Mouse (Mus musculus): ENCODE results near the gene Pde4dip. TPM values are rescaled to one million over a fixed set of nuclear protein-coding genes. Genes with fewer than 3 reads are reported as not detected.

Gene Pde4dip
- polyA plus RNA-seq, 1 experiment from 2014 or later = 7.1 TPM

DNA sequence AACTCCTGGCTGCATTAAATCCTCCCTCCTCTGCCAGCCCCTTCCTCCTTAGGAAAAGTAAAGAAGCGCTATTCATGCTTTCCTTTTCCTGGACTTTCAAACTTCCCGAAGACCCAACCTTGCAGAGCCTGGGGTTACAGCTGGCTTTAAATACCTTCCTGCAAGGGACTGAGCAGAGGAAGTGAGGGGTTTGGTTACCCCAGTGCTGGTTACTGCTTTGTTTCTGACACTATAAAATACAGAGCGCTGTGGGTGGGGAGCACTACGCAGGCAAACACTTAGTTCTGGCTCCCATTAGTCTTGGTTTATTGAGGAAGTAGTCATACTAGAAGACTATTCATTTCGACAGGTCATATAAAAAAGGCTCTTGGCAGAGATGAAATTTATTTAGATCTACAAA lies 128.7 kb downstream of the Pde4dip start:
- Histone ChIP-seq H3K9ac (replicated peaks; ENCODE audit: low read depth) (no peak overlapping the region), H3K4me3 (ENCODE audit: low read depth, low read length) (no peak overlapping the region), H3K4me1 (ENCODE audit: insufficient read depth, low read depth, low read length) (no peaks in the 10 kb centered on the region; the same call in 1 of the 2 replicates), H3K36me3 (ENCODE audit: insufficient read depth, low read length) (peaks cover 21% of the 10 kb centered on the region; the same call in 1 of the 2 replicates), H3K4me2 (replicated peaks; ENCODE audit: low read depth, low read length) (no peak overlapping the region), H3K27ac (ENCODE audit: low read length) (no peak overlapping the region), H3K9me3 (ENCODE audit: low read length) (no peaks in the 10 kb centered on the region), H3K27me3 (replicated peaks; ENCODE audit: insufficient read depth, low read length) (no peaks in the 10 kb centered on the region)
- 80% methylated on average over 5 of the region's 5 CpGs for WGBS
- no peak for ATAC-seq
- TF ChIP-seq EP300 (IDR thresholded peaks at IDR 0.05) = no peak
- TF ChIP-seq CTCF (IDR thresholded peaks at IDR 0.05) = no peak
- DNase-seq (ENCODE audit: low spot score) = no peak

- H3K4me3 ChIP-seq (ENCODE audit: low read depth, low read length) = no peak overlapping the region
- 83% methylated on average over 10 of the region's 10 CpGs for WGBS
- no peaks in the 10 kb centered on the region for H3K9me3 ChIP-seq (ENCODE audit: low read length)
- ATAC-seq (no peak), DNase-seq (ENCODE audit: low spot score) (no peak)
- no peaks in the 10 kb centered on the region for H3K27me3 ChIP-seq (replicated peaks; ENCODE audit: insufficient read depth, low read length)
- H3K4me2 ChIP-seq (replicated peaks; ENCODE audit: low read depth, low read length) = no peak overlapping the region
- TF ChIP-seq EP300 (IDR thresholded peaks at IDR 0.05) = no peak
- TF ChIP-seq CTCF (IDR thresholded peaks at IDR 0.05) = no peak
- no peak overlapping the region for H3K9ac ChIP-seq (replicated peaks; ENCODE audit: low read depth)
- H3K27ac ChIP-seq (ENCODE audit: low read length) = no peak overlapping the region
- H3K36me3 ChIP-seq (ENCODE audit: insufficient read depth, low read length) = peaks cover 24% of the 10 kb centered on the region
- no peaks in the 10 kb centered on the region for H3K4me1 ChIP-seq (ENCODE audit: insufficient read depth, low read depth, low read length)
These were observed 131.0 kb downstream of the Pde4dip start for GRCm38 (mm10) chr3:97757501-97757900.

- H3K27me3 ChIP-seq (replicated peaks; ENCODE audit: insufficient read depth, low read length) = no peaks in the 10 kb centered on the region
- DNase-seq (ENCODE audit: low spot score) (no peak), ATAC-seq (no peak)
- H3K9ac ChIP-seq (replicated peaks; ENCODE audit: low read depth) = no peak overlapping the region
- TF ChIP-seq CTCF (IDR thresholded peaks at IDR 0.05) (no peak), EP300 (IDR thresholded peaks at IDR 0.05) (no peak)
- 77% methylated on average over 20 of the region's 20 CpGs for WGBS
- no peak overlapping the region for H3K4me3 ChIP-seq (ENCODE audit: low read depth, low read length)
- no peak overlapping the region for H3K4me2 ChIP-seq (replicated peaks; ENCODE audit: low read depth, low read length)
- no peaks in the 10 kb centered on the region for H3K4me1 ChIP-seq (ENCODE audit: insufficient read depth, low read depth, low read length)
- peaks cover 33% of the 10 kb centered on the region for H3K36me3 ChIP-seq (ENCODE audit: insufficient read depth, low read length)
- H3K27ac ChIP-seq (ENCODE audit: low read length) = no peak overlapping the region
- H3K9me3 ChIP-seq (ENCODE audit: low read length) = no peaks in the 10 kb centered on the region
These were observed 132.0 kb downstream of the Pde4dip start for GRCm38 (mm10) chr3:97756283-97757074.

GRCm38 (mm10) chr3:97755411-97755810 lies 133.1 kb downstream of the Pde4dip start:
- Histone ChIP-seq H3K9me3 (ENCODE audit: low read length) (no peaks in the 10 kb centered on the region), H3K9ac (replicated peaks; ENCODE audit: low read depth) (no peak overlapping the region), H3K27me3 (replicated peaks; ENCODE audit: insufficient read depth, low read length) (no peaks in the 10 kb centered on the region), H3K4me1 (ENCODE audit: insufficient read depth, low read depth, low read length) (no peaks in the 10 kb centered on the region), H3K4me2 (replicated peaks; ENCODE audit: low read depth, low read length) (no peak overlapping the region), H3K36me3 (ENCODE audit: insufficient read depth, low read length) (peaks cover 34% of the 10 kb centered on the region), H3K27ac (ENCODE audit: low read length) (no peak overlapping the region), H3K4me3 (ENCODE audit: low read depth, low read length) (no peak overlapping the region)
- ATAC-seq = no peak
- TF ChIP-seq CTCF (IDR thresholded peaks at IDR 0.05) = no peak
- TF ChIP-seq EP300 (IDR thresholded peaks at IDR 0.05) = no peak
- no peak for DNase-seq (ENCODE audit: low spot score)
- 93% methylated on average over 14 of the region's 14 CpGs for WGBS

DNA sequence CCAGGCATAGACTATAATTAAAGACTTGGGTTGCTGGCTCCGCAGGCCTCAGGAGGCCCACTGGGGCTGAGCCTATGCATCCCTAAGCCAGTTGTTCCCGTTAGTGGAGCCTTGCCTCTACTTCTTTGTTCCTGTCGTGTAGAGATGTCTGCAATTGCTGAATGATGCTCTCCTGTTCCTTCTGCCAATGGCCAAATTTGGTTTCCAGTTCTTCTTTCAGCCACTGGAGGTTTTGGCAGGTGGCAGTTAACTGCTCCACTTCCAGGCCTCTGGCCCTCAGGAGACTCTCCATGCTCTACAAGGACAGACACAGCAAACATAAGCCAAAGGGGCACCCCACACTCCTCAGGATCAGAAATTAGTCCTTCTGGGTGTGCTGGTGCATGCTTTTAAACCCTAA lies 135.6 kb downstream of the Pde4dip start:
- no peak for TF ChIP-seq EP300 (IDR thresholded peaks at IDR 0.05)
- no peak for TF ChIP-seq CTCF (IDR thresholded peaks at IDR 0.05)
- Histone ChIP-seq H3K4me3 (ENCODE audit: low read depth, low read length) (no peak overlapping the region), H3K9me3 (ENCODE audit: low read length) (no peaks in the 10 kb centered on the region), H3K4me2 (replicated peaks; ENCODE audit: low read depth, low read length) (no peak overlapping the region), H3K27me3 (replicated peaks; ENCODE audit: insufficient read depth, low read length) (no peaks in the 10 kb centered on the region), H3K27ac (ENCODE audit: low read length) (no peak overlapping the region), H3K9ac (replicated peaks; ENCODE audit: low read depth) (no peak overlapping the region), H3K4me1 (ENCODE audit: insufficient read depth, low read depth, low read length) (no peaks in the 10 kb centered on the region), H3K36me3 (ENCODE audit: insufficient read depth, low read length) (peaks cover 42% of the 10 kb centered on the region)
- no peak for DNase-seq (ENCODE audit: low spot score)
- no peak for ATAC-seq
- 82% methylated on average over 3 of the region's 3 CpGs for WGBS

DNA sequence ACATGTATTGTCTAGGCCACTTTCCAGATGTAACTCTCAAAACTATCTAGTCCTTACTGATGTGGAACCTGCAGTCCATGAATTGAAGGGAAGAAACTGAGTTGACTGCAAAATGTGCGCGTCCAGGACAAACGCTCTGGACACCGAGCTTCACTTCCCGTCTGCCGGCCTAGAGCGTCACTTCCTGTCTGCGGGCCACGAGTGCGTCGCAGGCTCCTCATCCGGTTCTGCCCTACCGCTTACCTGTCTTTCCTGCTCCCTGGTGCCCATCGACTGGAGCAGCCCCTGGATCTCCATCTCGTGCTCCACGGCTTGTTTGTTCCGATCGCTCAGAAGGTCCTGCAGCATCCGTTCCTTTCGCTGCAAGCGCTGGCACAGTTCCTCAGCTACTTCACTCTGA lies 136.9 kb downstream of the Pde4dip start:
- ATAC-seq (no peak), DNase-seq (ENCODE audit: low spot score) (no peak)
- Histone ChIP-seq H3K4me1 (ENCODE audit: insufficient read depth, low read depth, low read length) (no peaks in the 10 kb centered on the region), H3K36me3 (ENCODE audit: insufficient read depth, low read length) (peaks cover 40% of the 10 kb centered on the region), H3K9ac (replicated peaks; ENCODE audit: low read depth) (no peak overlapping the region), H3K27ac (ENCODE audit: low read length) (no peak overlapping the region), H3K4me3 (ENCODE audit: low read depth, low read length) (no peak overlapping the region), H3K4me2 (replicated peaks; ENCODE audit: low read depth, low read length) (no peak overlapping the region), H3K27me3 (replicated peaks; ENCODE audit: insufficient read depth, low read length) (no peaks in the 10 kb centered on the region), H3K9me3 (ENCODE audit: low read length) (no peaks in the 10 kb centered on the region)
- no peak for TF ChIP-seq EP300 (IDR thresholded peaks at IDR 0.05)
- TF ChIP-seq CTCF (IDR thresholded peaks at IDR 0.05) = no peak
- WGBS = 85% methylated on average over 21 of the region's 21 CpGs
